Mouse (Mus musculus) neural tube, embryonic 12.5 days (tissue): Measurements from ENCODE around the gene Ezh1. TPM values are rescaled to one million over a fixed set of nuclear protein-coding genes. Genes with fewer than 3 reads are reported as not detected.
A peak's percentile ranks its signal among the peaks of the same experiment; 100 is the strongest.
"Not testable (repeated sequence)": the region's sequence is repeated elsewhere in the genome, so short reads cannot be mapped to it uniquely, and the experiment has no call there.

Source experiments
- ATAC-seq: fragments of 200-750 bp; cut with Nextera tagmentation; 2 replicates; pipeline ENCODE4 v1.8.0; 2017; ENCODE audit warnings: low read depth, mild to moderate bottlenecking, moderate TSS enrichment, moderate library complexity; ENCODE audit not compliant: low FRiP score
- H3K27ac ChIP-seq: fragments of 300-500 bp; sonication (generic); 2 replicates; pipeline ENCODE4 v1.5.1; 2016
- H3K27me3 ChIP-seq: fragments of 300-500 bp; sonication (generic); replicated peaks from 2 replicates; pipeline ENCODE4 v1.6.1; 2016; ENCODE audit warnings: mild to moderate bottlenecking
- H3K36me3 ChIP-seq: fragments of 300-500 bp; sonication (generic); 2 replicates; pipeline ENCODE4 v1.6.1; 2016; ENCODE audit warnings: mild to moderate bottlenecking
- H3K4me1 ChIP-seq: fragments of 300-500 bp; sonication (generic); 2 replicates; pipeline ENCODE4 v1.6.1; 2016
- H3K4me2 ChIP-seq: fragments of 300-500 bp; sonication (generic); replicated peaks from 2 replicates; pipeline ENCODE4 v1.6.1; 2016; ENCODE audit warnings: mild to moderate bottlenecking
- H3K4me3 ChIP-seq: fragments of 300-500 bp; sonication (generic); 2 replicates; pipeline ENCODE4 v1.5.1; 2016
- H3K9ac ChIP-seq: fragments of 300-500 bp; sonication (generic); 2 replicates; pipeline ENCODE4 v1.6.1; 2016; ENCODE audit warnings: mild to moderate bottlenecking
- H3K9me3 ChIP-seq: fragments of 300-500 bp; sonication (generic); 2 replicates; pipeline ENCODE4 v1.6.1; 2016; ENCODE audit warnings: mild to moderate bottlenecking
- WGBS: fragments of 180-500 bp; shearing (Covaris S2); methylation state at CpG from one replicate; pipeline ENCODE4 v1.1.7; 2016; 5-methylcytosine and 5-hydroxymethylcytosine counted together
- polyA plus RNA-seq: library from polyadenylated mRNA; unstranded; fragments of >200 nt; fragmentation: Nextera tagmentation; extraction: Ambion mirVana; gene quantifications from 2 replicates; pipeline ENCODE4 v1.2.1, GENCODE M21; 2016

Gene Ezh1
- polyA plus RNA-seq, 1 experiment from 2014 or later = 14.3 TPM

GRCm38 (mm10) chr11:101168301-101168980, 57.8 kb downstream of the Ezh1 start:
- Histone ChIP-seq H3K27ac (no peak overlapping the region), H3K4me1 (peaks cover 47% of the 10 kb centered on the region), H3K4me2 (peak overlapping the region; percentile 86), H3K36me3 (peaks cover 20% of the 10 kb centered on the region), H3K4me3 (no peak overlapping the region), H3K9me3 (no peaks in the 10 kb centered on the region), H3K27me3 (peaks cover 75% of the 10 kb centered on the region), H3K9ac (no peak overlapping the region)
- 62% methylated on average over 18 of the region's 18 CpGs for WGBS
- no peak for ATAC-seq

- Histone ChIP-seq H3K9me3 (no peaks in the 10 kb centered on the region), H3K4me2 (0 out of 2 replicates have a peak overlapping the region, but pooled peaks have one; percentile 86), H3K27me3 (peaks cover 75% of the 10 kb centered on the region), H3K36me3 (peaks cover 25% of the 10 kb centered on the region), H3K9ac (no peak overlapping the region), H3K27ac (no peak overlapping the region), H3K4me3 (no peak overlapping the region), H3K4me1 (peaks cover 42% of the 10 kb centered on the region)
- no peak for ATAC-seq
- WGBS = 42% methylated on average over 8 of the region's 8 CpGs
Measured at GRCm38 (mm10) chr11:101167963-101168300, 58.3 kb downstream of the Ezh1 start.

DNA sequence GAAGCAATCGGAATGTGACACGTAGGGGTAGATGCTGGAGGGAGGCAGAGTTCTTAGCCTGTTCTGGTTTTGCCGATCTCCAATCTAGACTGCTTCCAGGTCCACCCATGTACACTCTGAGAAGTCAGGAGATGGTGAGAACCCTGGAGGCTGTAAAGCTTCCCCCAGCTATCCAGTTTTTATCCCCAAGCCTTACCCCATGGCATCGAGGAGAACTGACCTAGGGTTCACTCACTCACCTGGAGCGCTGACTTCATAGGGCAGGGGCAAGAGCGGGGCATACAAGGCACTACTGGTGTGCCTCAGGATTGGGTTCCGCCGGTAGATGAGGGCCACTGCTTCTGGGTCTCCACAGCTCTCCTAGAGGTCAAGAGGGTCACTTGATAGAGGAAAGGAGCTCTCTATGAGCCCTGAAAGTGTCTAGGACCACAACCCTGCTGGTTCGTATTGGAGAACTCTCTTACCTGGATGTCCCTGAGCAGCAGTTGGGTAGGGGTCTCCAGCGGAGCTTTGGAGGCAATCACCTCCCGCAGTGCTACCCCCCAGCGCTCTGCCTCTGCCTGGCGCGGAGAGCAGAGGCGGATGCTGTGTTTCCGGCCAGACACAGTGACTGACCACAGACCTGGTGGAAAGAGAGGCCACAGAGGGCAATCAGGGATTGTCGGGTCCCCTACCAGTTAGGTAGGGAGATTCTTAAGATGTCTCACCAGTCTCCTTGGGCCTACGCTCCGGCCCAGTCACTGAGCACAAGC, 58.9 kb downstream of the Ezh1 start:
- Histone ChIP-seq H3K9ac (no peak overlapping the region), H3K4me2 (no peak overlapping the region), H3K4me3 (no peak overlapping the region), H3K4me1 (peaks cover 39% of the 10 kb centered on the region), H3K27ac (no peak overlapping the region), H3K27me3 (peaks cover 79% of the 10 kb centered on the region), H3K36me3 (peaks cover 25% of the 10 kb centered on the region), H3K9me3 (no peaks in the 10 kb centered on the region)
- WGBS = 43% methylated on average over 19 of the region's 19 CpGs
- no peak for ATAC-seq

DNA sequence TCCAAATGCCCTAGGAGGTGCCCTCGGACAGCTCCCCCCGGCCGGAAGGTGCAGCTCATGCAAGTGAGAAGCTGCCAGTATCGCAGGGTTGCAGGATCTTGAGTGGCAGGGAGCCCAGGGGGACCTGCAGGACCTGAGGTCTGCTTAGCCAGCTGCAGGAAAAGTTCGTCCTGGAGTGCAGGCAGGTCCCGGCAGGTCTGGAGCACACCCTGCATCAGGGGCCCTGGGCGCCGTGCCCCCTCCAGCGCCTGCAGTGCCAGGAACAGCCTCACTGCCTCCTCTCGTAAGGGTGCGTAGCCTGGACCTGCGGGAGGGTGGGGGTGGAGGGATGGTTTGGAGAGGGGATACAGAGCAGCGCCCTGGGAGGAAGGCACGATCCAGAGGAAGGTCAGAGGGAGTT, 59.9 kb downstream of the Ezh1 start:
- Histone ChIP-seq H3K27me3 (peaks cover 89% of the 10 kb centered on the region), H3K36me3 (peaks cover 31% of the 10 kb centered on the region), H3K9ac (no peak overlapping the region), H3K4me3 (no peak overlapping the region), H3K4me2 (no peak overlapping the region), H3K9me3 (no peaks in the 10 kb centered on the region), H3K4me1 (peaks cover 35% of the 10 kb centered on the region), H3K27ac (no peak overlapping the region)
- WGBS = 29% methylated on average over 14 of the region's 14 CpGs
- ATAC-seq = no peak

DNA sequence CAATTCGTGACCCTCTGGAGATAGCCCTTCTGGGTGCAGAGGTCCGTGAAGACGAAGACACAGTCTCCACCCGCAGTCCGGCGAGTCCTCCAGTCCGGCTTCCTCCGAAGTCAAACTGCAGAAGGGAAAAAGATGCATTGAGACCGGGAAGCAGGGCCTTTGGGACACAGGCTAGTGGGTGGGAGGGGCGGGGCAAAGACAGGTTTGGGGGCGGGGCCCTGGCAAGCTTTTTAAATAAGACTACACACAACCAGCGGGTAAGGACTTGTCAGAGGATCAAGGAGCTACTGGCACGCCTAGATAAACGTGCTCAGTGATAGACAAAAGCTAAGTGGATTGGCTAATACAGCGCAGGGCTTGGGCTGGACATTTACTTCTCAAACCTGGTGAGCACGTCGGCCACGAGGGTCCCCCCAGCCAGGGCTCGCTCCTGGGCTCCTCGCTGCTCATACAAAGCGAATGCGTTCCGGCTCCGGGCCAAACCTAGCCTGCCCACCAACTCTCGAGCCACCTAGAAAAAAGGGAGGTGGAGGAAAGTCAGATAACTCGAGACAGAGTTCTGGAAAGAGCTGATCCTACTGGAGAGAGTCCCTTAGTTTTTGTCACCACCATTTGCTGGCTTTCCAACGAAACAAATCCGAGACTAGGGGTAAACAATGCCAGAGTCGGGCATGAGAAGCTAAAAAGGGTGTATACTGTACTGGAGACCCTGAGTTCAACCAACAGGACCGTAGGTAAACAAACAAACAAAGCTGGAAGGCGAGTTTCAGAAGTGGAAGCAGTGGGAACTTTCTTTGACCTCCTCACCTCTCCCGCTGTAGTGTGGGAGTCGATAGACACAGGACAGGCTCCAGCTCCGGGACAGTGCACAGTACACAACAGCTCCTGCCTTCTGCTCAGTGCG, 61.3 kb downstream of the Ezh1 start:
- Histone ChIP-seq H3K9me3 (no peaks in the 10 kb centered on the region), H3K27ac (no peak overlapping the region), H3K4me1 (peaks cover 26% of the 10 kb centered on the region), H3K4me3 (no peak overlapping the region; the same call in 1 of the 2 replicates), H3K36me3 (peaks cover 31% of the 10 kb centered on the region), H3K27me3 (peaks cover 89% of the 10 kb centered on the region), H3K9ac (no peak overlapping the region), H3K4me2 (peak overlapping the region; percentile 55; the same call in 1 of the 2 replicates)
- 9% methylated on average over 35 of the region's 35 CpGs for WGBS
- ATAC-seq = no peak

- 4% methylated on average over 21 of the region's 21 CpGs for WGBS
- Histone ChIP-seq H3K9ac (no peak overlapping the region), H3K9me3 (no peaks in the 10 kb centered on the region), H3K4me3 (peak overlapping the region; percentile 26), H3K36me3 (peaks cover 31% of the 10 kb centered on the region), H3K27ac (no peak overlapping the region), H3K4me2 (peak overlapping the region; percentile 55), H3K27me3 (peaks cover 84% of the 10 kb centered on the region), H3K4me1 (peaks cover 19% of the 10 kb centered on the region)
- no peak for ATAC-seq
Measured at GRCm38 (mm10) chr11:101164351-101164665, 62.0 kb downstream of the Ezh1 start.

DNA sequence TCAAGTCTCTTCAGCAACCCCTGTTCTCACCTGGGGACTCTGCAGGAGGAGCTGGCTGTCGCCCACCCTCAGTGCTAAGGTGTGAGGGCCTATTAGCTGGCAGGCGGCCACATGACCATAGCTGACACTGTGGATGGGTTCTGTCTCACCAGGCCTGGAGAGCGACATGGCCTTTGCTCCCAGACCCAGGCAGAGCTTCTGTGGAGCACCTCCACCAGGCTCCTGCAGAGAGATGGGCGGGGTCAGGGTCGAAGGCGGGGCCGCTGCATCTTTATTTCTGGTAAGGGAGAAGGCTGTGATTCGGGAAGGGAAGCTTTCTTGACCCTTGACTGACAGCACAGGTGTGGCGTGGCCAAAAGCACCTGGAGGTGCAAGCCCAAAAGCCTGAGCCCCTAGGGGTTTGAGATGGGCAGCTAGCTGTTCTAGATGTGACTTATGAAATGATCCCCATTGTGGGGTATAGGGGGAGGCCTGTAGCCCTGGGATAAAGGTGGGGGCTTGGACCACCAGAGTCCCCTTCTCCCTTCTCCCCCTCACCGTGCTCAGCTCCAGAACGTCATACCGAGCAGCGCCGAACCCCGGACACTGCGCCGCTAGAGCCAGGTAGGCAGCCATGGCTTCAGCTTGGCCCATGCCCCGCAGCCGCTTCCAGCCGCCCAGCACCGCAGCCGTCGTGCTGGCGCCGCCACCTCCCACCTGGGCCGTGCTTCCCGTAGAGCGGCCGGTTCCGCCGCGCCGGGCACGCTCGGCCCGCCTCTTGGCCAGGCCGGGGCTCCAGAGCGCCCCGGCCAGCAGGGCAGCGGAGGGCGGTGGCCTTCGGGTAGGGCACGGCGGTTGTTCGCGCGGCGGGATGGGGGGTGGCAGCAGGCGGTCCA, 62.5 kb downstream of the Ezh1 start:
- H3K27ac ChIP-seq = no peak overlapping the region
- 6% methylated on average over 49 of the region's 49 CpGs for WGBS
- peaks cover 78% of the 10 kb centered on the region for H3K27me3 ChIP-seq
- H3K36me3 ChIP-seq = peaks cover 31% of the 10 kb centered on the region
- peak overlapping the region; percentile 55 for H3K4me2 ChIP-seq
- no peaks in the 10 kb centered on the region for H3K9me3 ChIP-seq
- H3K4me3 ChIP-seq = peak overlapping the region; percentile 26
- H3K4me1 ChIP-seq = peaks cover 13% of the 10 kb centered on the region
- ATAC-seq = no peak
- H3K9ac ChIP-seq = no peak overlapping the region

GRCm38 (mm10) chr11:101162772-101163171, 63.5 kb downstream of the Ezh1 start:
- Histone ChIP-seq H3K27ac (no peak overlapping the region), H3K27me3 (peaks cover 73% of the 10 kb centered on the region), H3K36me3 (peaks cover 30% of the 10 kb centered on the region), H3K9me3 (no peaks in the 10 kb centered on the region), H3K4me1 (peaks cover 13% of the 10 kb centered on the region), H3K4me2 (no peak overlapping the region), H3K9ac (no peak overlapping the region), H3K4me3 (no peak overlapping the region)
- ATAC-seq = no peak
- 45% methylated on average over 5 of the region's 5 CpGs for WGBS

- H3K4me2 ChIP-seq = no peak overlapping the region
- 0 out of 2 replicates have a peak overlapping the region, but pooled peaks have one; percentile 0 for H3K9ac ChIP-seq
- H3K27ac ChIP-seq = no peak overlapping the region
- no peak overlapping the region for H3K4me3 ChIP-seq
- H3K36me3 ChIP-seq = peaks cover 26% of the 10 kb centered on the region
- H3K4me1 ChIP-seq = peaks cover 13% of the 10 kb centered on the region
- H3K27me3 ChIP-seq = peaks cover 69% of the 10 kb centered on the region
- no peaks in the 10 kb centered on the region for H3K9me3 ChIP-seq
- ATAC-seq = no peak
- 48% methylated on average over 5 of the region's 5 CpGs for WGBS
Measured at GRCm38 (mm10) chr11:101162301-101162700, 64.0 kb downstream of the Ezh1 start.

GRCm38 (mm10) chr11:101161551-101161950, 64.7 kb downstream of the Ezh1 start:
- no peak for ATAC-seq
- Histone ChIP-seq H3K4me1 (peaks cover 14% of the 10 kb centered on the region), H3K36me3 (peaks cover 21% of the 10 kb centered on the region), H3K27ac (no peak overlapping the region), H3K9me3 (no peaks in the 10 kb centered on the region), H3K27me3 (peaks cover 61% of the 10 kb centered on the region), H3K4me2 (no peak overlapping the region), H3K9ac (no peak overlapping the region), H3K4me3 (no peak overlapping the region)
- 86% methylated on average over 15 of the region's 15 CpGs for WGBS

DNA sequence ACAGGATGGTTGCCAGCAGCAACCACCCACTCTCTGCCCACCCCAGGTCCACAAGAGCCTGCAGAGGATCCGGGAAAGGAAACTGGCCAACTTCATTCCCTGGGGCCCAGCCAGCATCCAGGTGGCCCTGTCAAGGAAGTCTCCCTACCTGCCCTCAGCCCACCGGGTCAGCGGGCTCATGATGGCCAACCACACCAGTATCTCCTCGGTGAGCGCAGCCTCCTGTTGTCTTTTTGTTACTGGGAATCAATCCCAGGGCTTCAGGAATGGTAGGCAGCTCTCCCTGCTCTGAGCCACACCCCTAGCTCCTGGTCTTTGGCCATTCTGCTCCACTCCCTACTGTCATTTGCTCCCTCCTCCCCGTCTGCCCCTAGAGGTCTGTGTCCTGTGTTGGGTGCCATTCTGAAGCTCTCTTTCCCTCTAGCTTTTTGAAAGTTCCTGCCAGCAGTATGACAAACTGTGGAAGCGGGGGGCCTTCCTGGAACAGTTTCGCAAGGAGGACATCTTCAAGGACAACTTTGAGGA, 65.2 kb downstream of the Ezh1 start:
- H3K27ac ChIP-seq, ATAC-seq, H3K9ac ChIP-seq, H3K4me3 ChIP-seq, H3K4me2 ChIP-seq, H3K9me3 ChIP-seq: not testable (repeated sequence)
- H3K36me3 ChIP-seq = peaks cover 21% of the 10 kb centered on the region
- 74% methylated on average over 8 of the region's 8 CpGs for WGBS
- H3K27me3 ChIP-seq = peaks cover 60% of the 10 kb centered on the region
- H3K4me1 ChIP-seq = peaks cover 19% of the 10 kb centered on the region
